Mouse (Mus musculus): ENCODE data around the gene Noxo1.

The Noxo1 gene

DNA sequence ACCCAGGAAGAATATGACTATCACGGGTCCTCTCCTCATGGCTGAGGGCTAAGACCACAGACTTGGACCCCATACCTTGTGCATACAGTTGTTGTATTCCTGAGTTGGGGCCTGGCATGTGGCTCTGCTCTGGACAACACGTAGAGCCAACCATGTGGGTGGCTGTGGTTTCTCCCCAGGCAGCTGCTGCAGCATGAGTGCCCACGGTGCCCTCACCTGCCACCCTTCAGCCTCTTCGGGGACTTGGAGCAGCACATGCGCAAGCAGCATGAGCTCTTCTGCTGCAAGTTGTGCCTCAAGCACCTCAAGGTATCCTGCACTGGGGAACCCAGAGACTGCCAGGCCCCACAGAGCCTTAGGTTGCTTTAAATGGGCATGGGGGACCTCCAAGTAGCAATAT, 19.2 kb upstream of the Noxo1 start:
- DNase-seq (ENCODE audit: low read depth, low spot score) = no peak

DNA sequence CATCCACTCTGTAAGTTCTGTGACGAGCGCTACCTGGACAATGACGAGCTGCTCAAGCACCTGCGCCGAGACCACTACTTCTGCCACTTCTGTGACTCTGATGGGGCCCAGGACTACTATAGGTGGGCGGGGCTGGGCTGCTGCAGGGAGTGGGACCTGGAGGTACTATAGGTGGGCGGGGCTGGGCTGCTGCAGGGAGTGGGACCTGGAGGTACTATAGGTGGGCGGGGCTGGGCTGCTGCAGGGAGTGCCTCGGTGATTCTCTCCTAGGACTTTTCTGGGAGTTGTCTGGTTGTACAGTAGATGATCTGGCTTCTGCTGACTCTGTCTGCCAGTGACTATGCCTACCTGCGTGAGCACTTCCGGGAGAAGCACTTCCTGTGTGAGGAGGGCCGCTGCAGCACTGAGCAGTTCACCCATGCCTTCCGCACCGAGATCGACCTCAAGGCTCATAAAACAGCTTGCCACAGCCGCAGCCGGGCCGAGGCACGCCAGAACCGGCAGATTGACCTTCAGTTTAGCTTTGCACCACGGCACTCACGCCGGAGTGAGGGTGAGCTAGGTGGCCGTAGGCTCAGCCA, 18.4 kb upstream of the Noxo1 start:
- no peak for DNase-seq (ENCODE audit: low read depth, low spot score)

DNA sequence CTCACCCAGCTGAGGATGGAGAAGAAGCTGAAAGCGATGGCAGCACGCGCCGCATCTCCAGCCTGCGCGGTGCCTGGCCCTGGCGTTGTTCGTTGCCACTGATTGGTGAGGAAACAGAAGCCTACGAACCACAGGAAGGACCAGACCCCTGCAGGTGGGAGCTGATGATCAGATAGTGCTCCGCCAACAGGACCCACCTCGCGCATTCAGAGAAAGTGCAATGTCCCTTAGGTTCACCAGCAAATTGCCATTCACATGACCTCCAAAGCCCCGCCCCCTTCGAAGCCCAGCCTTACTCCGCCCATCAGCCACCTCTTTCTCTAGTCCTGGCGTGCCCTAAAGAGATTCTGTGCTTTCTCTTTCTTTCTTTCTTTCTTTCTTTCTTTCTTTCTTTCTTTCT, 9.5 kb upstream of the Noxo1 start:
- DNase-seq (ENCODE audit: low read depth, low spot score) = no peak

DNA sequence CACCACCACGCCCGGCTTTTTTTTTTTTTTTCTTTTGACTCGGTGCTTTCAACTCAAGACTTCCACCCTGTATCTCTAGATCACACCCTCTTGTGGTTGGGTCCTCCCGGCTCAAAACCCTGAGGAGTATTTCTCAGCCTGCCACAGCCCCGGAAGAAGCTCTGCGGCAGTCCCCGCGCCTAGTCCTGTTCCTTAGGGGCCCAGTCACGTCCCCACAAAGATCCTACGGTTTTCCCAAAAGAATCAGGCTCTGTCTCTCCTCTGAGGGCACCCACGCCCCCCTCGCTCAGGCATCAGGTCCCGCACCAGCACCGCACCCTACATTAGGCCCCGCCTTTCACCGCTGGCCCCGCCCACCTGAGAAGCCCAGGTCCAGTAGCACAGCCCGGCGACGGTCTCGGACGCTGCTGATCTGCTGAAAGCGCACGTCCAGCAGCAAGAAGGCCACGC, 8.9 kb upstream of the Noxo1 start:
- DNase-seq (ENCODE audit: low read depth, low spot score) = no peak

DNA sequence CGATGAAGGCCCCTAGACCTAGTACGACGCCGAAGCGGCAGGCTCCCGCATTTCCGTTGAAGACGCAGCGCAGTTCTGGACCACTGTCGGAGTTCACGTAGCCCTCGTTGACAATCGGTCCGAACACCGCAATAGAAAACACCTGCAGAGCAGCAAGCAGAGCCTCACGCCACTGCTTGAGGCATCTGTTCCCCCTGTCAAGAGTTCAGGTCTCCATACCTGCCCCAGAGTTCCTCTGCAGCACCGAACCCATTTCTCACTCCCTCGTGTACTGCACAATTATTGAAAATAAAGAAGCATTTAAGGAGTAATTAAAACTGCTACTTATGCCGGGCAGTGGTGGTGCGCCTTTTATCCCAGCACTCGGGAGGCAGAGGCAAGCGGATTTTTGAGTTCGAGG, 8.4 kb upstream of the Noxo1 start:
- DNase-seq (ENCODE audit: low read depth, low spot score) = no peak

DNA sequence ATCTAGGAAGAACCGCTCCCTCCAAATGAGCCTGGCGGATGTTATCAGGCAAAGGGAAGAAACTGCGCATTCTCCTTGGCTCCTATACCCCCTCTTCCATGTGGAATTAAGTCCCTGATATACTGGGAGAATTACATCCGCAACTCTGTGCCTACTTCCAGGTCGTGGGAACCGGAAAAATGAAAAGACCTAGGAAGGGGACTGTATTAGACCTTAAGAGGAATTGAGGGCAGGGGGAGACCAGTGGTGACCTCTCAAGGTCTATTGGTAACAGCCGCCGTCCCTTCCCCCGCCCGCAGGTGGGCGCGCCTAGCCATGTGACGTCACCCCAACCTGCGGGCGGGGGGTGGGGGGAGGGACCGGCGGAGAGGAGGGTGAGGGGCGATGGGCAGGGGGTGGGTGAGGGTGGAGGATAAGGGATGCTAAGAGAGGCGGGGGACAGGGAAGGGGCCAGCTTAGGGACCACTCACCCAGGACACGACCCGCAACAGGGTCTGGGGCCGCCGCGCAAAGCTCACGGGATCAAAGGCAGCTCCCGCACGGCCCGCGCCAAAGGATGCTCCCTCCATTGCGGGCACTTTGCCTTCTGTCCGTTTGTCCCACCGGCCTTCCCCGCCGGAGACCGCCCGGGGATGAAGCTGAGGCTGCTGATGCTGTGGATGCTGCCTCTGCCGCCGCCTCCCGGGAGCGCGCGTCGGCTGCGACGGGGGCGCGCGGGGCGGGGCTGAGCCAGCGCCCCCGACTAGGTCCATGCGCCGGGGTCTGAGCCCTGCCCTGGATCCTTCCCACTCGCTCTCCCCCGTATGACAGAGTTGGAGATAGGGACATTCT, 6.6 kb upstream of the Noxo1 start, which contains the start of gene Syngr3:
Gene Syngr3, minus strand, starts transcription at position 705 of the 831 bp plus-strand sequence.
- DNase-seq (ENCODE audit: low read depth, low spot score) = no peak

DNA sequence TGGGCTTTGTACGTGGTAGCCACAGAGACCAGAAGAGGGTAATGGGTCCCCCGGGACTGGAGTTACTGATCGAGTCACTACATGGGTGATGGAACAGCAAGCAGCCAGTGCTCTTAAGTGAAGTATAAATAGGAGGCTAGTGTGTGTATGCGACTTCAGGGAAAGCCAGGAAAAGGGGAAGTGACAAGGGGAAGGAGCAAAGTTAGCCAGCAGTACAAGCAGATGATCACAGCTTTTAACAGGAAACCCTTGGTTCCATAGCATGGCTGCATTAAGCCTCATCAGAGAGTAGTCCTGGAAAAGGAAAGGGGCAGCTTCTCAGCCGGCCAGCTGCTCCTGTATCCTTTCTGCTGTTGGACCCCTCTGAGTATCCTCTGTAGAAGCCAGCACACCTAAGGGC, 3.6 kb upstream of the Noxo1 start:
- DNase-seq (ENCODE audit: low read depth, low spot score) = no peak

DNA sequence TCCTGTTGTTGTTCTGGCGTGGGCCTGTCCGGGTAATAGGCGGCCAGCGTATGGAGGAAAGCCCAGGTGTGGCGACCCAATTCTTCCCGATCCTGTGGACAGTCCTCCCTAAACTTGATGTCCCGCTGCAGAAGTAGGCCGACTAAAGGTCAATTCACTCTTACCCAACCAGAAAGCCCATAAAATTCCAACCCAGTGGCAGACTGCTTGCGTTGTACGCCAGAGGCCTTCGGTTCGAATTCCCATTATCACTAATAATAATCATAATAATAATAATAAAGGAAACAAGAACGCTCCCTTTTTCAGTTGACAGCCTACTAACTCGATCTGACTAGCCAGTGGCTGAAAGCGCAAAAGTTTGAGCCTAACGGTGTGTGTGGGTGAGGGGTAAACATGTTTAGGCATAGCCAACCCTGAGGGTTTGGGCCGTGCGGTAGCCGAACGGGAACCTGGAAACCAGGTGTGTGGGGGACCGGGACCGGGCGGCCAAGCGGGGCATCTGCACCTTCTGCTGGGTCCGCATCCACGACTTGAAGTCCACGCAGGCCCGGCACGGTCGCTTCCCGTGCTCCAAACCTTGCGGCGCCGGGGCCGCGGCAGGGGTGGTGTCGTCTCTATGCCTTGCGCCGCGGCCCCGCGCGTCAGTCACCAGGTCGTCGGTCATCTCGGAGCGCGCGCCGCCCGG, 566 bp upstream of the Noxo1 start:
- DNase-seq (ENCODE audit: low read depth, low spot score) = no peak

DNA sequence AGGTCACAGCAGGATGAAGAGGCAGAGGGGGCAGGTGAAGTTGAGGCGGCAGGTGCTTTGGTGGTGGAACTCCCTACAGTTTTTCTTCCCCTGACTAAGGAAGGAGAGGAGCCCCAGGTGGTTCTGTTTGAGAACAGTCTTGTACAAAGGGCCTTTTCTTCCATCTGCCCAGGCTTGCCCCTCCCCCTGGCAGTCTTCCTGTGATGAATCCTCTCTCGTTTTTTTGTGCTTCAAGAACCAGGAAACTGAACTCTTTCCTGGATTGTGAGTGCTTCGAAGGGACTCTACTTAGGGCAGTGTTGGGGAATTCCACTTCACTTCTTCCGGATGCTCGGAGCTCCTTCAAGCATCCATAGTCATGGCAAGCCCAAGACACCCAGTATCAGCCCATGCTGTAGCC, 2.0 kb downstream of the Noxo1 start:
- DNase-seq (ENCODE audit: low read depth, low spot score) = peak; percentile 52

DNA sequence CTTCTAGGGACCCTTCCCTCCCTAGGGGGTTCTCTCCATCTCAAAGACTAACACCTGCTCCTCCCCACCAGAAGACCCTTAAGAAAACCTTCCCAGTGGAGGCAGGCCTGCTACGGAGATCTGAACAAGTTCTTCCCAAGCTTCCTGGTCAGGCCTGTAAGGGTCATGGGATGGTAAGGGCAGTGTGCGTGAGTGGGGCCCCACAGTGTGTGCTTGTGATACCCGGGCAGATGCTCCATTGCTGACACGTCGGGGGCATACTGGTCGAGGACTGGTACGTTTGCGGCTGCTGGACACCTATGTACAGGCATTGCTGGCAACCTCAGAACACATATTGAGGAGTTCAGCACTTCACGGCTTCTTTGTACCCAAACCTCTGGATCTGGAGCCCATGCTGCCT, 2.7 kb downstream of the Noxo1 start:
- DNase-seq (ENCODE audit: low read depth, low spot score) = no peak

DNA sequence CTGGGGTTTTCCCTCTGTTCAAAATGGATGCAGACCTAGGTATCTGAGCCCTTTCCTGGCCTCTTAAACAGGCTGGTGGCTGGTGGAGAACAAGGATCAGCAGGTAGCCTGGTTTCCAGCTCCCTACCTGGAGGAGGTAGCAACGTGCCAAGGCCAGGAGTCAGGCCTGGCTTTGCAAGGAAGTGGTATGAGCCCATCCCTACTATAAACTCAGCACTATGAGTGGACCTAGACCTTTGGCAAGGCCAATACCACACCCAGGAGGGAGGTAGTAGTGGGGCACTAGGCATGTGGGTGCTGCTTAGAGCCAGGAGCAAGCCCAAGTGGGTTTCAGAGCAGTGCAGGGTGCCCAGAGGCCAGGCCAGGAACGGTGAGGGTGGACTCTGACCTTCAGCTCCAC, 3.4 kb downstream of the Noxo1 start:
- no peak for DNase-seq (ENCODE audit: low read depth, low spot score)

DNA sequence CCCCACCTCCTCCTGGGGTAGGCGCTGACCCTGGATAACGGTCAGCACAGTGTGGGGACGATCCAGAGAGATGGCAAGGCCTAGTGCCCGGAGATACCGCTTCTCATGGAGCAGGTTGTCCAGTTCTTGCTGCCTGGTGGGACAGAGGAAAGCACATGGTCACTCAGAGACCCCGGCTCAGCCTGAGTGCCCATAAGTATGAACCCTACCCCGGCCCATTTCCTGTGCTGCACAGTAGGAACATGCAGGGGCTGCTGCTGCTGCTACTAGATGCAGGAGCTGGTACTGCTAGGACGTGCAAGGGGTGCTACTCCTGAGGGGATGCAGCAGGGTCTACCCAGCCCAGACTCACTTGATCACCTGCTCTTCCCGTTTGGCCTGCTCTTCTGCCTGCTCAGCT, 5.2 kb downstream of the Noxo1 start:
- DNase-seq (ENCODE audit: low read depth, low spot score) = no peak

DNA sequence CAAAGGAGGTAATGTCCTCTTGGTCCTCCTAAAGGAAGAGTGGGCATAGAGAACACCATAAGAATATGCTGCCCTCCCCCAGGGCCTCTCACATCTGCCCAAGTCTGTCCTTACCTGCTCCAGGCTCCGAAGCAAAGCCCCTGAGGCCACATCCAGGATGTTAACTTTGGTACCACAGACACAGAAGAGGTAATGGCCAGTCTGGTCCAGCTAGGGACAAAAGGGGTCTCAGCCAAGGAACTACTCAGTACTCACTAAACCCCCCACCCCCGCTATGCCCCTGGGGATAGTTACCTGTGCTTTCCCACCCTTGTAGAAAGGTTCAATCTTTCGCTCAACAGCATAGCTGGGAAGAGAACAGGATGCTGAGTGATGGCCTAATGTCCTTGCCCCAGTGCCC, 9.8 kb downstream of the Noxo1 start:
- DNase-seq (ENCODE audit: low read depth, low spot score) = no peak

DNA sequence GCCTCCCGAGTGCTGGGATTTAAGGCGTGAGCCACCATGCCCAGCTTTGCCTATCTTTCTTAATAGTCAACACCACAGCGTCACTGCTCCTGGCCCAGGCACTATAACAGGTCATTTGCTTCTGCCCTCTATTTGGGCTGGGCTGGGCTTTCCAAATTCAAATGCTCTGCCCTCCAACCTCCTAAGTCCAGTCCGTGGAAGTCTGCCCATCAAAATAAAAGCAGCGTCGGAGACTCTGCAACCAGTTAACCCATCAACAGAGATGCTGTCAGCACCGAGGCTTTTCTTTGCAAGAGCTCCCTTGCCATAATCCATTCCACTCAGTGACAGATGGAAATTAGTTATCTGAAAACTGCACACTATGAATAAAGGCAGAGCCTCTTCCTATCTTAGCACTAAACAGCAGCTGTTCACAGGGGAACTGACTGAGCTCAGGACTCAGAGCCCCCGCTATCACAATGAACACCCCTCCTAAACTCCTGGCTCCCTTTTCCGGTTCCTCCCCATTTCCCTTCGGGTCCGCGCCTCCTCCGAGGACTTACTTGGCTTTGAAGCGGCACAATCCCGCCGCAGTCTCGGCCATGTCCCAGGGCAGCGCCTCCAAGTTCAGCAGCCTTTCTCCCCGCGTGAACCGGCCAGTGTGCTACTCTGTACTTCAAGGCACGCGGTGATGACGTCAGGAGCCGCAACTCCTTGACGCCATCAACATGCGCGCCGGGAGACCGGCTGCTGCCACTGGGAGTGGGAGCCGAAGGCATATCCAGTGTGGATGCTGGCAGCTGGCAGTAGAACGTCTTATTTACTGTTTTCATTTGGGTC, 11.2 kb downstream of the Noxo1 start, which contains the start of gene Tbl3:
Gene Tbl3, minus strand, starts transcription at position 679 of the 819 bp plus-strand sequence.
- peak; percentile 94 for DNase-seq (ENCODE audit: low read depth, low spot score)

DNA sequence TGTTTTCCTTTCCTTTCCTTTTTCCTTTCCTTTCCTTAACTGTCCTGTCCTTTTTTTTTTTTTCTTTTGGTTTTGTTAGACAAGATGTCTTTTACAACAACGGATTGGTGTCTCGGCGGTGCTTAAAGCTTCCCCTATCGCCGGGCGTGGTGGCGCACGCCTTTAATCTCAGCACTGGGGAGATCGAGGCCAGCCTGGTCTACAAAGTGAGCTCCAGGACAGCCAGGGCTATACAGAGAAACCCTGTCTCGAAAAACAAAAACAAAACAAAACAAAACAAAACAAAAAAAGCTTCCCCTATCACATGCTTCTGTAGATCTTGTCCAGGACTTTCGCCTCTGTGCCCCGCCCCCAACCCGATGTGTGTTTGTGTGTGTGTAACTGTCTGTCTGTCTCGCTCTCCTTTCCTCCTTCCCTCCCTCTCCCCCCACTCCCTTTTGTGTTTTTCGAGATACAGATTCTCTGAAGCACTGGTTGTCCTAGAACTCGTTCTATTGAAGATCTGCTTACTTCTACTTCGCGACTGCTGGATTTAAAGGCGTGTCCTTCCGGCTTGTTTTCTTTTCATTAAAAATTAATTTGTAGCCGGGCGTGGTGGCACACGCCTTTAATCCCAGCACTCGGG, 11.9 kb downstream of the Noxo1 start:
- DNase-seq (ENCODE audit: low read depth, low spot score) = no peak

DNA sequence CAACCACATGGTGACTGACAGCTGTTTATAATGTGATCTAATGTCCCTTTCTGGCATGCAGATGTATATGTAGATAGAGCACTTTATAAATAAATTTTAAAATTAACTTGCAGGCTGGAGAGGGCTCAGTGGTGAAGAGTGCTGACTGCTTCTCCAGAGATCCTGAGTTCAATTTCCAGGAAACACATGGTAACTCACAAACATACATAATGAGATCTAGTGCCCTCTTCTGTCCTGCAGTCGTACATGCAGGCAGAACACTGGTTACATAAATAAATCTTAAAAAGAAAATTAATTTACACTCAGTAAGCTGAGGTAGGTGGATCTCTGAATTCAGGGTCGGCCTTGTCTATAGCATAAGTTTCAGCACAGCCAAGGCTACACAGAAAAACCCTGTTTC, 12.6 kb downstream of the Noxo1 start:
- DNase-seq (ENCODE audit: low read depth, low spot score) = peak; percentile 72

DNA sequence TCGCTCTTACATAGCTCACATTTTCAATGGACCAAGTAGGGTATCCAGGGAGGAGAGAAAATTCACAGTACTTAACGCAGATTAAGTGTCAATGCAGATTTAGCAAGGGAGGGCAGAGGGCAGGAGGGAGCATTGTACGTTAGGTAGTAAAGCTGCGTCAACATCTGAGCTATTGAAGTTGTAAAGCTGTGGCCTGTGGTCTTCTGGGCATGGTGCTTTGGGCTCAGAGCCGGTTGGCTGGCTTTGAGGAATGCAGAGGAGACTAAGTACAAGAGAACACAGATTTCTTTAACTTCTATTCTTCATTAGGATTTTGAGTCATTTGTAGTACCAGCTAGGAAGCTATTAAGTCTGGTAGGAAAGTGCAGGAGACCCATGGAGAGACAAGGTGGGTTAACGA, 19.5 kb downstream of the Noxo1 start:
- DNase-seq (ENCODE audit: low read depth, low spot score) = no peak

DNA sequence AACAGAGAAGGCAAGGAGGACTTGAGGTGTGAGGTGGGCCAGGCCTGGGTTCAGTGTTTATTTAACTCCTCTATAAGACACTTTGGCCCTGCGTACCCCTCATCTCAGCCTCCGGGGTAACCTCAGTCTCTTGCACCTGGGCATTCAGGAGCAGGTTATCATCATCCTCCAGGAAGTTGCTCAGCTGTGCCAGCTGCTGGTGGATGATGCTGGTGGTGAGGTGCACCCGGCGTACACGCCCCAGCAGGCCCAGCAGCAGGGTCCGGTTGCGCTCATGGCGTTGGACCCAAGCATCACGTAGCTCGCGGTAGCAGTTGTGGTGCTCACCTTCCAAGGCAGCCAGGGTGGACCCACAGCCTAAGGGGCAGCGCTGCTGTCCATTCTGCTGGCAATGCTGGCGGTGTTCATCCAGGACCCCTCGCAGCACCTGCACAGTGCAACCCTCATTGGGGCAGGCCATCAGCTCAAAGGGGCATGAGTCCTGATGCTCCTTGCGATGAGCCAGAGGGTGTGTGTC, 20.2 kb downstream of the Noxo1 start:
- no peak for DNase-seq (ENCODE audit: low read depth, low spot score)

DNA sequence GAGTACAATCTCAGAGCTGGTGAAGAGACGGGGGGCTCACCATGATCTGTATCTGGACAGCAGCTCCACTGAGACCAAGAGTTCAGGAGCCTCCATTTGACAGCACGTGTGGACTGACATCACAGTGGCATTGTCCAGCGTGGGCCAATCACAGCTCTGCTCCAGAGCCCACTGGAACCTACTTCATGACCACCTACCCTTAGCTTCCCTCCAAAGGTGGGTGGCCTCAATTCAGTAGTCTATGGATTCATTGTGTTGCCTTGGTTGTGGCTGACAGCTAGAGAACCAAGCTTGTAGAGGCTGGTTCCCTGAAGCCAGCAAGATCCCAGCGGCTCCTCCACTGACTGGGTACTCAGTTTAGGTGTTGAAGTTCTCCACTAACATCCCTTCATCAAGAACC, 21.9 kb downstream of the Noxo1 start, which contains the start of the genes Rnf151 and Rps2:
Gene Rnf151, minus strand, starts transcription at position 121 of the 400 bp plus-strand sequence.
Gene Rps2, plus strand, starts transcription at position 174 of the 400 bp plus-strand sequence.
- no peak for DNase-seq (ENCODE audit: low read depth, low spot score)

DNA sequence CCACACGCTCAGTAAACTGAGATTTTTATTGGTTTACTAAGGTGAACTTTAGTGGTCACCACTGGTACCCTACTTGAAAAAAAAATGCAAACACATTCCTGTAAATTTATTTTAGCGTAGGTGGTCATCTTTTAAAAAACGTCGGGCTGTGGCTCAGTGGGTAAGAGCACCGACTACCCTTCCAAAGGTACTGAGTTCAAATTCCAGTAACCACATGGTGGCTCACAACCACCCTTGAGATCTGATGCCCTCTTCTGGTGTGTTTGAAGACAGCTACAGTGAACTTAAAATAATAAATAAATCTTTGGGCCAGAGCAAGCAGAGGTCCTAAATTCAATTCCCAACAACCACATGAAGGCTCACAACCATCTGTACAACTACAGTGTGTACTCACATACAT, 22.9 kb downstream of the Noxo1 start:
- peak; percentile 39 for DNase-seq (ENCODE audit: low read depth, low spot score)

Data from 3T3-L1 (cell line).